ENCODE assay signal across 8 mouse cellular contexts in genomic region chr3:27189320-27190261, GRCm38 (mm10). TPM values are rescaled to one million over a fixed set of nuclear protein-coding genes. Genes with fewer than 3 reads are reported as not detected.
DNase-seq lines count a peak whose midpoint lies in the region; ATAC-seq lines count a peak whose summit lies in the region.

No protein-coding gene starts in this region.

- H3K9ac ChIP-seq in midbrain, embryonic 13.5 days (replicated peaks), result no peak overlapping the region

- H3K36me3 ChIP-seq in midbrain, embryonic 13.5 days, result no peaks in the 10 kb centered on the region

- no peaks in the 10 kb centered on the region for H3K9me3 ChIP-seq in midbrain, embryonic 13.5 days

- no peak overlapping the region for H3K27ac ChIP-seq in midbrain, embryonic 13.5 days

- H3K4me1 ChIP-seq in midbrain, embryonic 13.5 days (replicated peaks), result peaks cover 7% of the 10 kb centered on the region; the same call in 1 of the 2 replicates

- peak; percentile 73 for DNase-seq in retina, postnatal 1 day
- no peak for DNase-seq in retina, embryonic 14.5 days (ENCODE audit: low spot score)
- DNase-seq in cerebellum, postnatal 14 days, result peak; percentile 67 to 82
- DNase-seq in heart, postnatal 25 days (ENCODE audit: low spot score), result peak; percentile 32
- DNase-seq in layer of hippocampus, postnatal 25 days (ENCODE audit: extremely low spot score in 1 of 2, low spot score in 1 of 2), result peak; percentile 49 to 82
- DNase-seq in thymus, postnatal 0 days (ENCODE audit: low spot score), result no peak
- DNase-seq in embryo, embryonic 9.5 days (ENCODE audit: extremely low spot score), result no peak

- no peak overlapping the region for H3K4me2 ChIP-seq in midbrain, embryonic 13.5 days (replicated peaks)

- ATAC-seq in midbrain, embryonic 13.5 days, result peak; percentile 37; the same call in 1 of the 2 replicates

- intact Hi-C loops in heart, postnatal 25 days (cut with DNase I), result no loop called here

- H3K4me3 ChIP-seq in midbrain, embryonic 13.5 days (replicated peaks), result no peak overlapping the region

- 0 out of 2 replicates have a peak, but pooled peaks cover under 1% of the 10 kb centered on the region for H3K27me3 ChIP-seq in midbrain, embryonic 13.5 days

- WGBS in midbrain, embryonic 13.5 days, result 69% methylated on average over 14 of the region's 14 CpGs

RNA-seq across cellular contexts. Expression of gene Nceh1, which starts 6.8 kb away (rescaled TPM):
- 100 to 1,000 TPM; 172 to 189 TPM for total RNA-seq in heart, postnatal 25 days (2021)
- 100 to 1,000 TPM; 106 to 108 TPM for total RNA-seq in layer of hippocampus, postnatal 25 days (2021)
- 4.8 and 5.1 TPM in 2 replicates for polyA plus RNA-seq in midbrain, embryonic 13.5 days (2015; fragmentation: Nextera tagmentation; extraction: Ambion mirVana)
- 11.1 and 14.3 TPM in 2 replicates for polyA plus RNA-seq in thymus, postnatal 0 days (2015; fragmentation: Nextera tagmentation; extraction: Ambion mirVana)

RNA-seq across cellular contexts. Expression of gene Ect2, which starts 35.9 kb away (rescaled TPM):
- 1 to 10 TPM in 1 of 2 experiments, under 1 TPM in 1; 0.60 to 1.1 TPM for total RNA-seq in heart, postnatal 25 days (2021)
- 1 to 10 TPM; 1.0 to 1.5 TPM for total RNA-seq in layer of hippocampus, postnatal 25 days (2021)
- polyA plus RNA-seq in midbrain, embryonic 13.5 days (2015; fragmentation: Nextera tagmentation; extraction: Ambion mirVana), result 33.1 and 33.2 TPM in 2 replicates
- polyA plus RNA-seq in thymus, postnatal 0 days (2015; fragmentation: Nextera tagmentation; extraction: Ambion mirVana), result 45.2 and 49.4 TPM in 2 replicates

Comparison
In these comparisons a context has a peak if more than half of its experiments do, and no peak if none do; other contexts are left out.
1. DNase-seq: peak in retina, postnatal 1 day (single experiment), cerebellum, postnatal 14 days (2 of 2), heart, postnatal 25 days (single experiment) and layer of hippocampus, postnatal 25 days (2 of 2); none in retina, embryonic 14.5 days (single experiment), thymus, postnatal 0 days (single experiment) and embryo, embryonic 9.5 days (single experiment).